Mouse (Mus musculus): ENCODE data around the gene Slc38a4. TPM values are rescaled to one million over a fixed set of nuclear protein-coding genes. Genes with fewer than 3 reads are reported as not detected.

Slc38a4 gene
- polyA plus RNA-seq, 1 experiment: not detected

DNA sequence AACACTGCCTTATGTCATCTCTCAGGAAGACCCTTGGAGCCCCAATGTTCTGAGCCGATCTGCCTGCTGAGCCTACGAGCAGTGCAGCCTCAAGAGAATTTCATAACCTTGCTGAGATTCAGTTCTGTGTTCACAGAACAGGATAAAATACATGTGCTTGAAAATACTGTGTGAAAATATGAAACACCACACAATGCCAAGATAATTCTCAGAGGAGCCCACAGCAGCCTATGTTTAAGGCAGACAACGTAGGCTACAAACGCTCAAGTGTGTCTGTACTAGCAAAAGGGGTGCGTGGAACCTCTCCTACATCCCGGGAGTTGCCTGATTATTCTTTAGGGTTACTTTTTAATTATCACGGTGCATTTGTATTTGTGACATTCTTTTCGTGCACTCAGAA, 92.4 kb downstream of the Slc38a4 start:
- no peaks in the 10 kb centered on the region for H3K27me3 ChIP-seq (replicated peaks)

DNA sequence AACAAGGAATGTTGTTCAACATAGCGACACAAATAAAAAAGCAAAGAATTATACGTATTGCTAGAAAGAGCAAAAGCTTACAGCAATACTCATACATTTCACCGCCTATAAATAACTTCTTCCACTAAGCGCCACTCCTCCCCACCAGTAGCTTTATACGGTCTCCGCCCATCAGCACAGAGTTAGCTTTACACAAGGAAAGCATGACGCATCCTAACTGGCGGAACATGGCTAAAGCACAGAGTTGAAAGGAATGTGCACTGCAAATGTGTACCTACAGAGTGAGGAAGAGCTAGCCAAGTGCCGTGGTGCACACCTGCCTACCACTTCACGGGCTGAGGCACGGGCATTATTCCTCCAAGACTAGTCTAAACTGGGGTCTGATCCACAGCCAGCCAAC, 95.4 kb downstream of the Slc38a4 start:
- TF ChIP-seq GATA1 (IDR thresholded peaks at IDR 0.05; ENCODE audit: borderline replicate concordance, low read length) (no peak), FLI1 (IDR thresholded peaks at IDR 0.05; ENCODE audit: low read length) (no peak)
- Histone ChIP-seq H3K4me3 (replicated peaks) (peak overlapping the region; percentile 38), H3K9me3 (peaks cover 9% of the 10 kb centered on the region), H3K4me1 (no peaks in the 10 kb centered on the region), H3K36me3 (replicated peaks; ENCODE audit: low read length) (no peaks in the 10 kb centered on the region), H3K27me3 (replicated peaks) (no peaks in the 10 kb centered on the region)

More for the DNA sequence above, 92.4 kb downstream of the Slc38a4 start:
- H3K36me3 ChIP-seq (replicated peaks; ENCODE audit: low read length): no peaks in the 10 kb centered on the region
- TF ChIP-seq GATA1 (IDR thresholded peaks at IDR 0.05; ENCODE audit: borderline replicate concordance, low read length): no peak
- no peak for TF ChIP-seq FLI1 (IDR thresholded peaks at IDR 0.05; ENCODE audit: low read length)
- no peaks in the 10 kb centered on the region for H3K4me1 ChIP-seq
- H3K9me3 ChIP-seq: peaks cover 13% of the 10 kb centered on the region
- H3K4me3 ChIP-seq (replicated peaks): no peak overlapping the region

DNA sequence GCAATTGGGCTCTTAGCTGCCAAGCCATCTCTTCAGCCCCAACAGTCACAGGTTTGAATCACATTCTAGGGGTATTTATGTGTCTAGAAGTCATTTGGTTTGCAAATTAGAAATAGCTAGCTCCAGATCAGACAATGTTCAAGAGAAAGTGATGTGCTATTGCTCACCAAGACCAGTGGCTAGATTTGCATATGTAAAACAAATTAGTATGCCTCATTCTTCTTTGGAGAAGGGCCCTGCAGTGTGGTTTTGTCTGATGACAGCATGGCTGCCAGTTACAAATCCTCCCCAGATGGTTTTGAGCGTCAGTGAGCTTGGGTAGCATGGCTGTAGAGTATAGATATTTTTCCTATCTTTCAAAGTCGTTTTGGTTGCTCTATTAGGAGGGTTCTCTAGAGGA, 96.5 kb downstream of the Slc38a4 start:
- Histone ChIP-seq H3K36me3 (replicated peaks; ENCODE audit: low read length) (no peaks in the 10 kb centered on the region), H3K4me1 (no peaks in the 10 kb centered on the region), H3K27me3 (replicated peaks) (no peaks in the 10 kb centered on the region), H3K4me3 (replicated peaks) (no peak overlapping the region), H3K9me3 (peaks cover 9% of the 10 kb centered on the region)
- TF ChIP-seq FLI1 (IDR thresholded peaks at IDR 0.05; ENCODE audit: low read length) (no peak), GATA1 (IDR thresholded peaks at IDR 0.05; ENCODE audit: borderline replicate concordance, low read length) (no peak)

DNA sequence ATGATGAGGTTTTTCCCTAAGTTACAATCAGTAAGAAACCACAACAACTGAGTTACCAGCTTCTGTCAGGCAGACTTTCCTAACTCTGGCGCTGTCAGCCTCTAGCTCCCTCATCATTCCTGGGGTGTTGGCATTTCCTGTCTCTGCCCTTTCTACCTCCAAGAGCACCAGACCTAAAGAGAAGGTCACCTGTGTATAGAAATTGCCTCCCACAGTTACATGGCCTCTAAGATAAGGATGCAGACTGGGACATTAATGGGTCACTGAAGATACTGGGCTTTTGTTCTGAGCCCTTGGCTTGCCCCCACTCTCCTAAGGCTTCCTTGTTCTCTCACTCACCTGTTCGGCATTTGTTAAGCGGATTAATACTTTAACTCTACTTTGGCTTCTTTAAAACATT, 99.1 kb downstream of the Slc38a4 start:
- Histone ChIP-seq H3K36me3 (replicated peaks; ENCODE audit: low read length) (no peaks in the 10 kb centered on the region), H3K4me3 (replicated peaks) (no peak overlapping the region), H3K4me1 (peaks cover 7% of the 10 kb centered on the region; the same call in 1 of the 2 replicates), H3K27me3 (replicated peaks) (peaks cover 5% of the 10 kb centered on the region), H3K9me3 (peaks cover 8% of the 10 kb centered on the region)
- no peak for TF ChIP-seq GATA1 (IDR thresholded peaks at IDR 0.05; ENCODE audit: borderline replicate concordance, low read length)
- no peak for TF ChIP-seq FLI1 (IDR thresholded peaks at IDR 0.05; ENCODE audit: low read length)

DNA sequence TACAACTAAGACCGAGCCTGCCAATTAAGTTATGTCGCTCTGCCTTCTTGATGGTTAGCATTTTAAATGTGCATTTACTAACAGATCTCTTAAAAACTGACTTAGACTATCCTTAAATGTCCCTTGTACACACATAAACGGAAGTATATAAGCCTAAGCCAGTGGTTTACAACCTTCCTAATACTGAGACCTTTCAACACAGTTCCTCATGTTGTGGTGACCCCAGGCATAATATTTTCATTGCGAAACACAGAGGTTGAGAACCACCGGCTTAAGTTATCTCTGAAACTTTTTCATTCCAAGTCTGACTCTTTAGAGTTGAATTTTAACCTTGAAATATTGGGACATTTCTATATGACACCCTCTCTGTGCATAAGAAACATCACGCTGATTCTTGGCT, 101.4 kb downstream of the Slc38a4 start:
- H3K27me3 ChIP-seq (replicated peaks): peaks cover 9% of the 10 kb centered on the region
- no peak overlapping the region for H3K4me3 ChIP-seq (replicated peaks)
- no peak for TF ChIP-seq FLI1 (IDR thresholded peaks at IDR 0.05; ENCODE audit: low read length)
- TF ChIP-seq GATA1 (IDR thresholded peaks at IDR 0.05; ENCODE audit: borderline replicate concordance, low read length): no peak
- peaks cover 3% of the 10 kb centered on the region; the same call in 1 of the 2 replicates for H3K9me3 ChIP-seq
- no peaks in the 10 kb centered on the region for H3K36me3 ChIP-seq (replicated peaks; ENCODE audit: low read length)
- H3K4me1 ChIP-seq: peaks cover 7% of the 10 kb centered on the region; the same call in 1 of the 2 replicates

- peak overlapping the region; percentile 14 for H3K4me3 ChIP-seq (replicated peaks)
- no peaks in the 10 kb centered on the region for H3K36me3 ChIP-seq (replicated peaks; ENCODE audit: low read length)
- no peak for TF ChIP-seq GATA1 (IDR thresholded peaks at IDR 0.05; ENCODE audit: borderline replicate concordance, low read length)
- no peak for TF ChIP-seq FLI1 (IDR thresholded peaks at IDR 0.05; ENCODE audit: low read length)
- H3K27me3 ChIP-seq (replicated peaks): peaks cover 9% of the 10 kb centered on the region
- peaks cover 7% of the 10 kb centered on the region; the same call in 1 of the 2 replicates for H3K4me1 ChIP-seq
- H3K9me3 ChIP-seq: peaks cover under 1% of the 10 kb centered on the region; the same call in 1 of the 2 replicates
Measured at GRCm38 (mm10) chr15:96953938-96954238, 101.9 kb downstream of the Slc38a4 start.

GRCm38 (mm10) chr15:96953112-96953937, 102.4 kb downstream of the Slc38a4 start:
- no peaks in the 10 kb centered on the region for H3K36me3 ChIP-seq (replicated peaks; ENCODE audit: low read length)
- no peak for TF ChIP-seq FLI1 (IDR thresholded peaks at IDR 0.05; ENCODE audit: low read length)
- TF ChIP-seq GATA1 (IDR thresholded peaks at IDR 0.05; ENCODE audit: borderline replicate concordance, low read length): no peak
- peaks cover 9% of the 10 kb centered on the region for H3K27me3 ChIP-seq (replicated peaks)
- H3K4me1 ChIP-seq: peaks cover 7% of the 10 kb centered on the region; the same call in 1 of the 2 replicates
- H3K4me3 ChIP-seq (replicated peaks): no peak overlapping the region
- H3K9me3 ChIP-seq: no peaks in the 10 kb centered on the region

GRCm38 (mm10) chr15:96952488-96952887, 103.3 kb downstream of the Slc38a4 start:
- H3K4me3 ChIP-seq (replicated peaks): no peak overlapping the region
- TF ChIP-seq GATA1 (IDR thresholded peaks at IDR 0.05; ENCODE audit: borderline replicate concordance, low read length) (no peak), FLI1 (IDR thresholded peaks at IDR 0.05; ENCODE audit: low read length) (no peak)
- no peaks in the 10 kb centered on the region for H3K36me3 ChIP-seq (replicated peaks; ENCODE audit: low read length)
- H3K27me3 ChIP-seq (replicated peaks): peaks cover 9% of the 10 kb centered on the region
- no peaks in the 10 kb centered on the region for H3K9me3 ChIP-seq
- H3K4me1 ChIP-seq: peaks cover 7% of the 10 kb centered on the region; the same call in 1 of the 2 replicates

DNA sequence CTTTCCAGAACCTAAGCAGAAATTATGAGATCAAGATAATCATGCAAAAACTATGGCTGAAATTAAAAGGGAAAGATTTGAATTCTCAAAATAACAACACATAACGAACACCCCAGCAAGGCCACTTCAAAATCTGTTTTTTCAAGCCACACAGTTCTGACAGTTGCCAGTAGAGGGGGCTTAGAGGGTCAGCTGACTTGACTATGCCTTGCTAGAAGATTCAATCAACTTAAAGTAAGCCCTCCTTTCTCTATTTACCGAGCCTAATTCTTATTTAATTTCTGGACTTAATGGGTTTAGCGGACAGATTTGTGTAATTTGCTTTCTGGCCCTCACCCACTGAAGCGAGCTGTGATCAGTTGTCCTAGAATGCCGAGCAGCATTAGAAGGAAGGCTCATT, 104.0 kb downstream of the Slc38a4 start:
- Histone ChIP-seq H3K36me3 (replicated peaks; ENCODE audit: low read length) (no peaks in the 10 kb centered on the region), H3K4me1 (peaks cover 7% of the 10 kb centered on the region; the same call in 1 of the 2 replicates), H3K27me3 (replicated peaks) (peaks cover 9% of the 10 kb centered on the region), H3K4me3 (replicated peaks) (no peak overlapping the region), H3K9me3 (no peaks in the 10 kb centered on the region)
- TF ChIP-seq FLI1 (IDR thresholded peaks at IDR 0.05; ENCODE audit: low read length) (no peak), GATA1 (IDR thresholded peaks at IDR 0.05; ENCODE audit: borderline replicate concordance, low read length) (no peak)

GRCm38 (mm10) chr15:96948471-96948870, 107.3 kb downstream of the Slc38a4 start:
- TF ChIP-seq FLI1 (IDR thresholded peaks at IDR 0.05; ENCODE audit: low read length) (no peak), GATA1 (IDR thresholded peaks at IDR 0.05; ENCODE audit: borderline replicate concordance, low read length) (no peak)
- no peaks in the 10 kb centered on the region for H3K36me3 ChIP-seq (replicated peaks; ENCODE audit: low read length)
- H3K4me3 ChIP-seq (replicated peaks): no peak overlapping the region
- peaks cover 5% of the 10 kb centered on the region for H3K27me3 ChIP-seq (replicated peaks)
- no peaks in the 10 kb centered on the region for H3K9me3 ChIP-seq
- peaks cover 2% of the 10 kb centered on the region; the same call in 1 of the 2 replicates for H3K4me1 ChIP-seq

Other genes starting within 250 kb of the Slc38a4 start
- 0.77 and 2.2 TPM in 2 replicates for gene Pced1b, start 191.2 kb upstream of the Slc38a4 start, polyA plus RNA-seq (2012; ENCODE audit: insufficient read depth, low replicate concordance)
- not detected in 2 replicates for gene Amigo2, start 191.3 kb upstream of the Slc38a4 start, polyA plus RNA-seq (2012; ENCODE audit: insufficient read depth, low replicate concordance)